ENCODE assay signal across 17 mouse cellular contexts in the genomic region with DNA sequence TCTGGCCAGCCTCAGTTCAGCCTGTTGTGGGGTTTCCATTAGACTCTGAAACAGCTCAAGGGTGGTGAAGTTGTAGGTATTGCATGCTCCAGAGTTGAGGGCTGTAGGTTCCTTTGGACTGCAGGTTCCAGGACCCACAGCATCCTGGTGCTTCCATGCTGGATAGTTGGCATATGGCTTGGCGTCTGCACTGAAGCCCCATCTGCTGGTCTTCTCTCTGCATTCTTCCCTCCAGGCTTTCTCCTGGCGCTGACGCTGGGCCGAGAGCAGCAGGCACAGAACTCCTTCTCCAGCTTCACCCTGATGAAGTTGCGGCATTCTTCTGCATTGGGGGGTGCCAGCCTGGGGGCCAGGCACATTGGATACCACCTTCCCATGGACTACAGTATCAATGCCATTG. TPM values are rescaled to one million over a fixed set of nuclear protein-coding genes. Genes with fewer than 3 reads are reported as not detected.
"Had no signal": no experiment of that assay in that cellular context is flagged by ENCODE, and none has a peak within 500 bp of the region (broad histone marks: within the 10 kb centered on the region; RNA-seq: fewer than 3 reads in every experiment).

No protein-coding gene starts in this region.

- H3K9me3 ChIP-seq: limb, embryonic 12.5 days; liver, embryonic 13.5 days; midbrain, embryonic 12.5 days had no signal

- H3K4me2 ChIP-seq: limb, embryonic 12.5 days; liver, embryonic 13.5 days; midbrain, embryonic 12.5 days had no signal

- H3K27me3 ChIP-seq: limb, embryonic 12.5 days; liver, embryonic 13.5 days; midbrain, embryonic 12.5 days had no signal

- ATAC-seq: liver, postnatal 0 days had no signal

- H3K9ac ChIP-seq: limb, embryonic 12.5 days; liver, embryonic 13.5 days; liver, postnatal 0 days; midbrain, embryonic 12.5 days had no signal

- H3K4me1 ChIP-seq: limb, embryonic 12.5 days; liver, embryonic 13.5 days; midbrain, embryonic 12.5 days had no signal

- DNase-seq: kidney, adult 18-20 months; kidney, postnatal 10 days; kidney, postnatal 4 days; liver; liver, embryonic 13.5 days; liver, postnatal 0 days; spleen, adult 18-20 months; thymus, adult 18-20 months; thymus, postnatal 14 days had no signal

- H3K27ac ChIP-seq: limb, embryonic 12.5 days; liver, embryonic 13.5 days; midbrain, embryonic 12.5 days had no signal

- H3K4me3 ChIP-seq: limb, embryonic 12.5 days; liver, embryonic 13.5 days; midbrain, embryonic 12.5 days had no signal

RNA-seq across cellular contexts. Expression of gene Ankrd53, which starts 39.6 kb away (rescaled TPM):
- total RNA-seq: left cerebral cortex, postnatal 36 days; megakaryocyte-erythroid progenitor cell, adult 5-6 weeks; midbrain, postnatal 0 days had no signal
- polyA plus RNA-seq: liver, embryonic 13.5 days; liver, postnatal 0 days; lung, embryonic 16.5 days; midbrain, embryonic 12.5 days; stomach, embryonic 14.5 days had no signal

RNA-seq across cellular contexts. Expression of gene Atp6v1b1, which starts 59.2 kb away (rescaled TPM):
- total RNA-seq: left cerebral cortex, postnatal 36 days; megakaryocyte-erythroid progenitor cell, adult 5-6 weeks had no signal
- polyA plus RNA-seq: limb, embryonic 12.5 days; liver, embryonic 13.5 days; liver, postnatal 0 days; midbrain, embryonic 12.5 days; neural tube, embryonic 14.5 days had no signal
